Mouse (Mus musculus) liver, embryonic 14.5 days (tissue): ENCODE measurements around the gene Prpf39.

ENCODE experiments used
- CTCF ChIP-seq: IDR thresholded peaks from 2 replicates; pipeline ENCODE4 v1.5.1; 2016; ENCODE audit warnings: antibody characterized with exemption, low read depth, control low read depth
- EP300 ChIP-seq: IDR thresholded peaks from 2 replicates; pipeline ENCODE4 v1.6.1; 2016; ENCODE audit warnings: antibody characterized with exemption, low read depth

DNA sequence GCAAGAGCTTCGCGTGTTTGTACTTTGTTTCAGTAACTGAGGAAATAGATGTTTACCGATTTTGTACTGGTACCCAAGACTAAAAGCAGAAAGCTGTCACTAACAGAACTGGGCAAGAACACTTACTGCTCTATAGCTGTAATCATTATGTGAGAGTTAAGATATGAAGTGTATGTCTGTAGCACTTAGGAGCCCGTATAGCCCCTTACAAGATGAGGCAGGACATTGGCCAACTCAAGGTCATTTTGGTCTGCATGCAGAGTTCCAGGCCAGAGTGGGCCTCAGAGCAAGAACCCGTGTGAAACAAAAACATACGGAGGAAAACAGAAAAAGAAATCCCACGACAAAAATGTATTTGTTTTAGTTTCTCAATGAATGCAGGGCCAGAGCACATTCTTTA lies 38.5 kb downstream of the Prpf39 start:
- TF ChIP-seq CTCF (no peak), EP300 (no peak)
